Mouse (Mus musculus) thymus, adult 2 months (tissue): Measurements from ENCODE around the gene Rps6ka1.

ENCODE experiments used
- CTCF ChIP-seq: fragments of 200-500 bp; IDR thresholded peaks from 2 replicates; pipeline ENCODE4 v1.5.1; 2012; ENCODE audit warnings: mild to moderate bottlenecking, control low read depth, low read length, moderate library complexity, borderline replicate concordance; ENCODE audit not compliant: control insufficient read depth, poor library complexity, insufficient read depth; ENCODE audit errors: extremely low read depth
- POLR2A ChIP-seq: fragments of 200-500 bp; IDR thresholded peaks from 2 replicates; pipeline ENCODE4 v1.6.1; 2012; ENCODE audit warnings: mild to moderate bottlenecking, low read length, control low read depth, moderate library complexity; ENCODE audit not compliant: control insufficient read depth, poor library complexity, insufficient read depth; ENCODE audit errors: extremely low read depth

DNA sequence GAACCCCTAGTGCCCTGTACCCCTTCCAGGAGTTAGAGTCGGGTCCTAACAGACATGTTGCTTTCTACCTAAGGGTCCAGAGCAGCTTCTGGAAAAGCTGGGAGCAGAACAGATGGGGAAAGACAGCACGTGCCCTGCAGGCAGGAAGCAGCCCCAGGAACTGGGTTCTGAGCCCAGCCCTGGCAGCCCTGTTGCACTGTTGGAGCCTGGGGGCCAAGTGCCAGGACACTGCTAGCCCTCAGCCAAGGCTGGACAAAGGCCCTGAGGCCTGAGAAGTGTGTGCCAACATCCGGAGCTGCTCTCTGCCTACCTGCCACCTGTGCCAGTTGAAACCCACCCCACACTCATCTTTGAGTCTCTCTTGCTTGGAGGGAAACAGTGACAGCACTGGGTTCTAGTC, 2.7 kb downstream of the Rps6ka1 start:
- no peak for TF ChIP-seq CTCF
- no peak for TF ChIP-seq POLR2A
